Mouse (Mus musculus) liver, embryonic 14.5 days (tissue): ENCODE data around the gene Stat6. TPM values are rescaled to one million over a fixed set of nuclear protein-coding genes. Genes with fewer than 3 reads are reported as not detected.

Source experiments
- ATAC-seq: fragments of 200-750 bp; cut with Nextera tagmentation; 2 replicates; pipeline ENCODE4 v1.8.0; 2017; ENCODE audit warnings: moderate number of reproducible peaks, mild to moderate bottlenecking, moderate library complexity; ENCODE audit not compliant: insufficient read depth
- DNase-seq, 3 experiments: peaks; one replicate each; pipeline ENCODE4 v3.0.0-alpha.2; 2012 to 2013; ENCODE audit warnings: low read depth in 3 of 3, low spot score in 3 of 3
- H3K27ac ChIP-seq: fragments of 300-500 bp; sonication (generic); 2 replicates; pipeline ENCODE4 v1.5.1; 2014; ENCODE audit warnings: moderate library complexity, mild to moderate bottlenecking, control low read depth, inconsistent platforms
- H3K27me3 ChIP-seq: fragments of 300-500 bp; sonication (generic); 2 replicates; pipeline ENCODE4 v1.6.1; 2014; ENCODE audit warnings: mild to moderate bottlenecking, low read length, moderate library complexity; ENCODE audit not compliant: control insufficient read depth, insufficient read depth
- H3K36me3 ChIP-seq: fragments of 300-500 bp; sonication (generic); replicated peaks from 2 replicates; pipeline ENCODE4 v1.6.1; 2014; ENCODE audit warnings: low read depth; ENCODE audit not compliant: control insufficient read depth, insufficient read depth
- H3K4me1 ChIP-seq, 2 experiments: fragments of 200-500 bp in 1 of 2; fragments of 300-500 bp in 1 of 2; sonication (generic) in 1 of 2; replicated peaks; 2 replicates each; pipeline ENCODE4 v1.6.1; 2012 to 2014; ENCODE audit warnings: antibody characterized with exemption in 1 of 2, inconsistent platforms in 1 of 2, low read length in 1 of 2; ENCODE audit not compliant: control insufficient read depth in 2 of 2, insufficient read depth in 2 of 2
- H3K4me2 ChIP-seq: fragments of 300-500 bp; sonication (generic); 2 replicates; pipeline ENCODE4 v1.6.1; 2014; ENCODE audit warnings: low read depth, mild to moderate bottlenecking, control low read depth, moderate library complexity
- H3K4me3 ChIP-seq, 2 experiments: fragments of 200-500 bp in 1 of 2; fragments of 300-500 bp in 1 of 2; sonication (generic) in 1 of 2; 2 replicates each; pipeline ENCODE4 v1.5.1; 2012 to 2014; ENCODE audit warnings: low read depth in 2 of 2, low read length in 2 of 2, mild to moderate bottlenecking in 2 of 2, control low read depth in 1 of 2, inconsistent platforms in 1 of 2, moderate library complexity in 1 of 2; ENCODE audit not compliant: insufficient read depth in 1 of 2
- H3K9ac ChIP-seq: fragments of 300-500 bp; sonication (generic); replicated peaks from 2 replicates; pipeline ENCODE4 v1.6.1; 2014; ENCODE audit warnings: mild to moderate bottlenecking, control low read depth, moderate library complexity
- H3K9me3 ChIP-seq: fragments of 300-500 bp; sonication (generic); 2 replicates; pipeline ENCODE4 v1.6.1; 2016; ENCODE audit warnings: low read length, mixed read lengths; ENCODE audit not compliant: control insufficient read depth
- CTCF ChIP-seq: IDR thresholded peaks from 2 replicates; pipeline ENCODE4 v1.5.1; 2016; ENCODE audit warnings: antibody characterized with exemption, low read depth, control low read depth
- EP300 ChIP-seq: IDR thresholded peaks from 2 replicates; pipeline ENCODE4 v1.6.1; 2016; ENCODE audit warnings: antibody characterized with exemption, low read depth
- WGBS: fragments of 180-500 bp; shearing (Covaris S2); extraction: QIAGEN DNeasy Blood & Tissue Kit; methylation state at CpG from one replicate; pipeline ENCODE4 v1.1.7; 2014; ENCODE audit not compliant: insufficient replicate concordance; 5-methylcytosine and 5-hydroxymethylcytosine counted together
- polyA plus RNA-seq, 2 experiments: library from polyadenylated mRNA; depleted of rRNA in 1 of 2; stranded (reverse) in 1 of 2; unstranded in 1 of 2; fragments of >200 nt; fragmentation: Nextera tagmentation in 1 of 2; extraction: Ambion mirVana in 1 of 2; gene quantifications; 2 replicates each; pipeline versions ENCODE4 v1.2.1 to v1.2.3; 2012 to 2014

Gene Stat6
- polyA plus RNA-seq, 2 experiments: 10.2 to 10.9 TPM

GRCm38 (mm10) chr10:127615591-127615990 is 27.2 kb upstream of the Stat6 start:
- Histone ChIP-seq H3K9me3 (no peaks in the 10 kb centered on the region), H3K4me3 (no peak overlapping the region), H3K36me3 (no peaks in the 10 kb centered on the region), H3K4me1 (peaks cover 0 to 17% of the 10 kb centered on the region in 2 experiments; a peak in 2 of 4 replicates), H3K27ac (no peak overlapping the region), H3K27me3 (peaks cover 24% of the 10 kb centered on the region), H3K9ac (no peak overlapping the region), H3K4me2 (no peak overlapping the region)
- no peak for TF ChIP-seq EP300
- TF ChIP-seq CTCF: no peak
- WGBS: 40% methylated on average over 3 of the region's 3 CpGs
- ATAC-seq: no peak
- DNase-seq: no peak

DNA sequence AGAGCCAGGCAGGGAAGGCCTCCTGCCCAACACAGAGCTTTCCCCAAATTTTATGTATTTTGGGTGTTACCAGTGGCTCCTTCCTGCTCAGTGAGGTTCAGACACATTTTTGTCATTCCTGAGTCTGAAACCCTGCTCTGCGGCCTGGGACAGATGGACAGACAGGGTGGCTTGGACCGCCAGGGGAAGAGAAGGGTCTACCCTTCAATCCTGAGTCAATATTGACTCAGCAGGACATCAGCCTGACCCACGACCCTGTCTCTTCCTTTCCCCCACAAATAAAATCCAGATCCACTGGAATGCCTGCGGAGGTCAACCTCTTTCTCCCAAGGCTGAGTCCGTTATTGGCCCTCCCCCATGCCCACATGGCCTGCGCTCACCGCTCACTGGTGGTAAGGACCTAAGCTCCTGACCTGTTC is 26.5 kb upstream of the Stat6 start:
- Histone ChIP-seq H3K27ac (no peak overlapping the region), H3K27me3 (peaks cover 28% of the 10 kb centered on the region)
- no peak for ATAC-seq

DNA sequence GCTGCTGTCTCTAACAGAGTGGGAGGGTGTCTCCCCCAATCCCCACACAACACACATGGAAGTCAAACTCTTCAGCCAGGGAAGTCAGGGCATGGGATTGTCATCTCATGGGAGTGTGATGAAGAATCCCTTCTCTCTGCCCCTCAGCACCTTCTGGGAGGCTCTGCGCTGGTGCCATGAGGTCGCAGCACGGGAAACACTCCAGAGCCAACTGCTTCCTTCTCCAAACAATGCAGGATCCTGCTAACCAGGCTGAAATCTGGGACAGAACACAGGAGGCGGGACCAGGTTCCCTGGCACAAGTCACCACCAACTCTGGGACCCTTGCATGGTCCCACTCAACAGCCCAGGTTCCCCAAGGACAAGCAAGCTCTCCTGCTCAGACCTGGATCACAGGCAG is 25.5 kb upstream of the Stat6 start:
- 38% methylated on average over 4 of the region's 4 CpGs for WGBS
- H3K9me3 ChIP-seq: no peaks in the 10 kb centered on the region
- TF ChIP-seq CTCF (no peak), EP300 (no peak)
- H3K4me2 ChIP-seq: no peak overlapping the region
- DNase-seq (no peak), ATAC-seq (no peak)
- peaks cover 0 to 17% of the 10 kb centered on the region in 2 experiments; a peak in 2 of 4 replicates for H3K4me1 ChIP-seq
- H3K36me3 ChIP-seq: no peaks in the 10 kb centered on the region
- no peak overlapping the region for H3K9ac ChIP-seq
- H3K4me3 ChIP-seq: no peak overlapping the region
- peaks cover 34% of the 10 kb centered on the region for H3K27me3 ChIP-seq
- no peak overlapping the region for H3K27ac ChIP-seq

More for the DNA sequence above, 26.5 kb upstream of the Stat6 start:
- TF ChIP-seq EP300 (no peak), CTCF (no peak)
- DNase-seq: no peak
- Histone ChIP-seq H3K4me1 (peaks cover 0 to 17% of the 10 kb centered on the region in 2 experiments; a peak in 2 of 4 replicates), H3K9me3 (no peaks in the 10 kb centered on the region), H3K36me3 (no peaks in the 10 kb centered on the region), H3K4me2 (no peak overlapping the region; the same call in 1 of the 2 replicates), H3K9ac (no peak overlapping the region), H3K4me3 (no peak overlapping the region)
- 44% methylated on average over 7 of the region's 7 CpGs for WGBS

DNA sequence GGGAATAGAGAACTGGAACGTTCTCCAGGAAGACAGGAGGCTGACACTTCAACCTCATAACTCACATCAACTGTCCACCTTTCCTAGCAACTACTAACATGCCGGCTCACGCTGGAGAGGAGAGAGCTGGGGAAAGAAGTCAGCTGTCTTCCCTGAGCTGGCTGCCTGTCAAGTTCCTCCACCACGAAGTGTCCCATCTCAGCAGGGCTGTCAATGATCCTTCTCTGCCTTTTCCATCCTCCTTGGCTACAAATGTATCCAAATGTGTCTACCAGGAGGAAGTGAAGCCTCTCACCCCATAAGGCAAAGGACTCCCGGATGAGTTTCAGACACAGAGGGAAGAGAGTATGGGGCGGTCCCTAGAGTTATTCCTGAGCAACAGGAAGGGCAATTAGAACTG is 24.6 kb upstream of the Stat6 start:
- Histone ChIP-seq H3K4me3 (no peak overlapping the region; a peak in 1 of 4 replicates), H3K9ac (no peak overlapping the region)

GRCm38 (mm10) chr10:127619119-127619721 is 23.6 kb upstream of the Stat6 start:
- ATAC-seq (no peak), DNase-seq (no peak)
- Histone ChIP-seq H3K9me3 (no peaks in the 10 kb centered on the region), H3K27me3 (peaks cover 34% of the 10 kb centered on the region), H3K4me2 (peak overlapping the region; percentile 54), H3K9ac (peak overlapping the region; percentile 9; the same call in 1 of the 2 replicates), H3K4me1 (peaks cover 0 to 15% of the 10 kb centered on the region in 2 experiments; a peak in 2 of 4 replicates), H3K4me3 (peak overlapping the region; percentile 49 to 55; a peak in 3 of 4 replicates), H3K36me3 (no peaks in the 10 kb centered on the region), H3K27ac (no peak overlapping the region)
- TF ChIP-seq EP300: no peak
- TF ChIP-seq CTCF: no peak
- 26% methylated on average over 8 of the region's 8 CpGs for WGBS

More for the DNA sequence above, 24.6 kb upstream of the Stat6 start:
- Histone ChIP-seq H3K9me3 (no peaks in the 10 kb centered on the region), H3K27ac (no peak overlapping the region), H3K36me3 (no peaks in the 10 kb centered on the region), H3K27me3 (peaks cover 34% of the 10 kb centered on the region), H3K4me2 (peak overlapping the region; percentile 54), H3K4me1 (peaks cover 0 to 15% of the 10 kb centered on the region in 2 experiments; a peak in 2 of 4 replicates)
- no peak for TF ChIP-seq EP300
- no peak for TF ChIP-seq CTCF
- ATAC-seq (no peak), DNase-seq (no peak)
- WGBS: 25% methylated on average over 6 of the region's 6 CpGs
